Mouse (Mus musculus) embryonic facial prominence, embryonic 11.5 days (tissue): ENCODE results near the gene Oxct1. TPM values are rescaled to one million over a fixed set of nuclear protein-coding genes. Genes with fewer than 3 reads are reported as not detected.

Experiments
- ATAC-seq: fragments of 200-750 bp; cut with Nextera tagmentation; replicated peaks from 2 replicates; pipeline ENCODE4 v1.8.0; 2017; ENCODE audit warnings: low read depth; ENCODE audit not compliant: insufficient number of reproducible peaks, low FRiP score, low TSS enrichment
- DNase-seq: peaks from one replicate; pipeline ENCODE4 v3.0.0-alpha.2; 2015; ENCODE audit warnings: low spot score
- H3K27ac ChIP-seq: fragments of 300-500 bp; sonication (generic); replicated peaks from 2 replicates; pipeline ENCODE4 v1.5.1; 2014; ENCODE audit warnings: mild to moderate bottlenecking, low read depth, low read length, control low read depth
- H3K27me3 ChIP-seq: fragments of 300-500 bp; sonication (generic); 2 replicates; pipeline ENCODE4 v1.6.1; 2014; ENCODE audit warnings: mild to moderate bottlenecking, low read length, moderate library complexity, mixed read lengths; ENCODE audit not compliant: control insufficient read depth, insufficient read depth
- H3K36me3 ChIP-seq: fragments of 300-500 bp; sonication (generic); replicated peaks from 2 replicates; pipeline ENCODE4 v1.6.1; 2014; ENCODE audit warnings: low read depth, mild to moderate bottlenecking, low read length, moderate library complexity, mixed read lengths; ENCODE audit not compliant: control insufficient read depth, insufficient read depth
- H3K4me1 ChIP-seq: fragments of 300-500 bp; sonication (generic); 2 replicates; pipeline ENCODE4 v1.6.1; 2014; ENCODE audit warnings: low read length, mixed read lengths; ENCODE audit not compliant: control insufficient read depth, insufficient read depth
- H3K4me2 ChIP-seq: fragments of 300-500 bp; sonication (generic); 2 replicates; pipeline ENCODE4 v1.6.1; 2014; ENCODE audit warnings: low read depth, mild to moderate bottlenecking, control low read depth, low read length, moderate library complexity
- H3K4me3 ChIP-seq: fragments of 300-500 bp; sonication (generic); 2 replicates; pipeline ENCODE4 v1.5.1; 2014; ENCODE audit warnings: low read depth, low read length, control low read depth
- H3K9ac ChIP-seq: fragments of 300-500 bp; sonication (generic); replicated peaks from 2 replicates; pipeline ENCODE4 v1.6.1; 2014; ENCODE audit warnings: mild to moderate bottlenecking, control low read depth, low read length
- H3K9me3 ChIP-seq: fragments of 300-500 bp; sonication (generic); replicated peaks from 2 replicates; pipeline ENCODE4 v1.6.1; 2016; ENCODE audit warnings: mild to moderate bottlenecking, low read length, inconsistent platforms, mixed read lengths; ENCODE audit not compliant: control insufficient read depth
- WGBS: fragments of 180-500 bp; shearing (Covaris S2); extraction: QIAGEN DNeasy Blood & Tissue Kit; methylation state at CpG from one replicate; pipeline ENCODE4 v1.1.7; 2014; 5-methylcytosine and 5-hydroxymethylcytosine counted together
- polyA plus RNA-seq: library from polyadenylated mRNA; unstranded; fragments of >200 nt; fragmentation: Nextera tagmentation; extraction: Ambion mirVana; gene quantifications from 2 replicates; pipeline ENCODE4 v1.2.1, GENCODE M21; 2014

Oxct1 gene
- polyA plus RNA-seq, 1 experiment from 2014 or later: 215 TPM

- H3K4me2 ChIP-seq: no peak overlapping the region
- no peaks in the 10 kb centered on the region for H3K27me3 ChIP-seq
- no peak overlapping the region for H3K9ac ChIP-seq
- no peak overlapping the region for H3K27ac ChIP-seq
- no peak for DNase-seq
- H3K9me3 ChIP-seq: no peaks in the 10 kb centered on the region
- no peak for ATAC-seq
- 87% methylated on average over 3 of the region's 3 CpGs for WGBS
- H3K4me1 ChIP-seq: no peaks in the 10 kb centered on the region
- H3K36me3 ChIP-seq: no peaks in the 10 kb centered on the region
- H3K4me3 ChIP-seq: no peak overlapping the region
These were observed 7.2 kb downstream of the Oxct1 start for GRCm38 (mm10) chr15:4033168-4034004.

- Histone ChIP-seq H3K9me3 (no peaks in the 10 kb centered on the region), H3K9ac (no peak overlapping the region), H3K4me1 (no peaks in the 10 kb centered on the region), H3K4me2 (no peak overlapping the region), H3K27ac (no peak overlapping the region), H3K27me3 (no peaks in the 10 kb centered on the region), H3K36me3 (no peaks in the 10 kb centered on the region), H3K4me3 (no peak overlapping the region)
- ATAC-seq: no peak
- WGBS: 54% methylated on average over 3 of the region's 3 CpGs
- DNase-seq: no peak
These were observed 16.2 kb downstream of the Oxct1 start for GRCm38 (mm10) chr15:4042423-4042822.

GRCm38 (mm10) chr15:4043032-4043471 is 16.9 kb downstream of the Oxct1 start:
- Histone ChIP-seq H3K4me1 (no peaks in the 10 kb centered on the region), H3K9me3 (no peaks in the 10 kb centered on the region), H3K9ac (no peak overlapping the region), H3K36me3 (no peaks in the 10 kb centered on the region), H3K4me2 (no peak overlapping the region), H3K4me3 (no peak overlapping the region), H3K27me3 (no peaks in the 10 kb centered on the region), H3K27ac (no peak overlapping the region)
- ATAC-seq (no peak), DNase-seq (peak; percentile 59)
- 28% methylated on average over 4 of the region's 4 CpGs for WGBS

- Histone ChIP-seq H3K9ac (no peak overlapping the region), H3K4me1 (no peaks in the 10 kb centered on the region), H3K27me3 (no peaks in the 10 kb centered on the region), H3K36me3 (no peaks in the 10 kb centered on the region; the same call in 1 of the 2 replicates), H3K4me3 (no peak overlapping the region), H3K9me3 (no peaks in the 10 kb centered on the region), H3K27ac (no peak overlapping the region), H3K4me2 (no peak overlapping the region)
- no peak for ATAC-seq
- WGBS: 26% methylated on average over 5 of the region's 5 CpGs
- DNase-seq: peak; percentile 41
These were observed 30.4 kb downstream of the Oxct1 start for GRCm38 (mm10) chr15:4056627-4057026.

GRCm38 (mm10) chr15:4063574-4063973 is 37.4 kb downstream of the Oxct1 start:
- Histone ChIP-seq H3K27ac (no peak overlapping the region), H3K4me3 (no peak overlapping the region), H3K9ac (no peak overlapping the region), H3K36me3 (no peaks in the 10 kb centered on the region; the same call in 1 of the 2 replicates), H3K27me3 (no peaks in the 10 kb centered on the region), H3K4me1 (no peaks in the 10 kb centered on the region), H3K9me3 (no peaks in the 10 kb centered on the region), H3K4me2 (no peak overlapping the region)
- ATAC-seq (no peak), DNase-seq (no peak)
- WGBS: 84% methylated on average over 5 of the region's 5 CpGs

- 85% methylated on average over 7 of the region's 7 CpGs for WGBS
- Histone ChIP-seq H3K9me3 (no peaks in the 10 kb centered on the region), H3K27me3 (no peaks in the 10 kb centered on the region), H3K9ac (no peak overlapping the region), H3K4me3 (no peak overlapping the region), H3K27ac (no peak overlapping the region), H3K36me3 (no peaks in the 10 kb centered on the region; the same call in 1 of the 2 replicates), H3K4me2 (no peak overlapping the region), H3K4me1 (no peaks in the 10 kb centered on the region)
- no peak for DNase-seq
- no peak for ATAC-seq
These were observed 37.8 kb downstream of the Oxct1 start for GRCm38 (mm10) chr15:4064013-4064412.

- Histone ChIP-seq H3K9ac (no peak overlapping the region), H3K36me3 (no peaks in the 10 kb centered on the region; the same call in 1 of the 2 replicates), H3K9me3 (no peaks in the 10 kb centered on the region), H3K27me3 (no peaks in the 10 kb centered on the region), H3K4me1 (no peaks in the 10 kb centered on the region), H3K27ac (no peak overlapping the region), H3K4me2 (no peak overlapping the region), H3K4me3 (no peak overlapping the region)
- 91% methylated on average over 5 of the region's 5 CpGs for WGBS
- no peak for ATAC-seq
- no peak for DNase-seq
These were observed 38.5 kb downstream of the Oxct1 start for GRCm38 (mm10) chr15:4064694-4065093.

GRCm38 (mm10) chr15:4067273-4067990 is 41.2 kb downstream of the Oxct1 start:
- Histone ChIP-seq H3K27me3 (no peaks in the 10 kb centered on the region), H3K27ac (no peak overlapping the region), H3K4me3 (no peak overlapping the region), H3K9ac (no peak overlapping the region), H3K4me1 (no peaks in the 10 kb centered on the region), H3K36me3 (no peaks in the 10 kb centered on the region; the same call in 1 of the 2 replicates), H3K4me2 (no peak overlapping the region), H3K9me3 (no peaks in the 10 kb centered on the region)
- ATAC-seq: no peak
- 66% methylated on average over 5 of the region's 5 CpGs for WGBS
- no peak for DNase-seq
